Mouse (Mus musculus) adrenal gland, postnatal 10 days (tissue): ENCODE data around the gene Tpi1. TPM values are rescaled to one million over a fixed set of nuclear protein-coding genes. Genes with fewer than 3 reads are reported as not detected.
A peak's percentile ranks its signal among the peaks of the same experiment; 100 is the strongest.

Source experiments
- DNase-seq: peaks from one replicate; pipeline ENCODE4 v3.0.0; 2021; ENCODE audit warnings: mixed read lengths
- long read RNA-seq, 2 experiments: library from polyadenylated mRNA; stranded (forward); transcript quantifications; one replicate each; pipeline ENCODE4 v2.0.0; 2021
- total RNA-seq, 2 experiments: library from RNA; stranded (reverse); gene quantifications; 2 replicates each; pipeline ENCODE4 v1.2.3; 2021

Gene Tpi1
- 100 to 1,000 TPM; 504 to 601 TPM for total RNA-seq
- long read RNA-seq, experiment 1, transcript Tpi1-205 (7 exons, 1,607 nt) = major isoform, 847 of 902 reads
- long read RNA-seq, experiment 1, partial matches to known transcripts = 8 of 902 reads
- long read RNA-seq, experiment 1, other reads (novel, unspliced or antisense) = 39 of 902 reads
- long read RNA-seq, experiment 2, transcript Tpi1-203 (6 exons, 802 nt) = minor isoform, 5 of 468 reads
- long read RNA-seq, experiment 2, transcript Tpi1-205 (7 exons, 1,607 nt) = major isoform, 428 of 468 reads
- long read RNA-seq, experiment 2, partial matches to known transcripts = 10 of 468 reads
- long read RNA-seq, experiment 2, other reads (novel, unspliced or antisense) = 23 of 468 reads

- peak; percentile 95 for DNase-seq
Measured at GRCm38 (mm10) chr6:124813933-124814332, at the start of gene Tpi1. Gene Tpi1 (minus strand): TSS chr6:124814296.

DNA sequence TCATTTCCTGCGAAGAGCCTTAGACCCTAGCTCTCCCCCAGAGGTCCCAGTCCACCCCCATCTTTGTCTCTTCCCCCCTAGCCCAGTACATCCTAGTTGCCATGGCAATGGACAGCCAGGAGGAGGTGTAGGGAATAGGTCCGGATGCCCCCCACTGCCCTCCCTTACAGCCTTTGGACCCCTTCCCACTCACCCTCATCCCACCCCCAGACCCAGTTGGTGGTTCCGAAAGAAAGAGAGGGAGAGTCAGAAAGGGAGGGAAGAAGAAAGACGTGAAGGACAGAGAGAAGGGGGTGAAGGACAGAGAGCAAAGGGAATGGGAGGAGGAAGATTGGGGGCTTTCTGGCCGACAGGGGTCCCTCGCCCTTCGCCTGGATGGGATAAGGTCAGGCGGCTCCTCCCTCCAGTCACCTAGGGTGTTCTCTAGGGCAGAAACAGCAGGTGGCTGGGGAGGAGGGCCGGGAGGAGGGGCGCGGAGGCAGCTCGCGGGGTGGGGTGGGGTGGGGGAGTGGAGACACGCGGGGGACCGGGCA lies 49.1 kb upstream of the Tpi1 start:
- DNase-seq = no peak

DNA sequence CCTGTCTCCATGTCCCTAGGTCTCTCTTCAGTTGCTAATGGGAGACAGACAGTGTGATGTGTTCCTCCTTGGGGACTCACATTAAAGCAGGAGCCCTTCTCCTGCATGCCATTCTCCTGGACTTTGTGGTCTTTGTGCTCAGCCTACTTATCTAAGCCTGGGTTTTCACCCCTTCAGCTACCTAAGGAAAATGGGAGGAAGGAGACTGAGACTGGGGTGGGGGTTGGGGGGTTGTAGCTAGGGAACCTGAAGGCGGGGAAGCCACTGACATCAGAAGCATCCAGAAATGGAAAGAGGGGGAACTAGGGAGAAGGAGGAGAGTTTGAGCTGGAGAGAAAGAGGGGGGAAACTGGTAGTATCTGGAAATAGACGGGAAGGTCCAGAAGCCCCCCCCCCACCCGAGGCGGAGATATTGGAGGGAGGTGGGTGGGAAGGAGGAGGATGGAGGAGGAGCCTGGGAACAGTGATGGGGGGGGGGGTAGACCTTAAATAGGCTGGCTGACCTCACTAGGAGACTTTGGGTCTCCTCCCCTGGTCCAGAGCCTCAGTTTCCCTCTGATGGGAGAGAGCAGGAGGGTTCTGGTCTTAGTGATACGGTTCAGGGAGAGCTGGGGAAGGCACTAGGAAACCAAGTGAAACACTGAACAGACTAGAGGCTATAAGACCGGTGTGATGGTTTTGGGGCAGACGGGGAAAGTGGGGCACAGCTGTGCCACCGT lies 48.5 kb upstream of the Tpi1 start:
- no peak for DNase-seq

- no peak for DNase-seq
Measured at GRCm38 (mm10) chr6:124861802-124862201, 47.7 kb upstream of the Tpi1 start.

DNA sequence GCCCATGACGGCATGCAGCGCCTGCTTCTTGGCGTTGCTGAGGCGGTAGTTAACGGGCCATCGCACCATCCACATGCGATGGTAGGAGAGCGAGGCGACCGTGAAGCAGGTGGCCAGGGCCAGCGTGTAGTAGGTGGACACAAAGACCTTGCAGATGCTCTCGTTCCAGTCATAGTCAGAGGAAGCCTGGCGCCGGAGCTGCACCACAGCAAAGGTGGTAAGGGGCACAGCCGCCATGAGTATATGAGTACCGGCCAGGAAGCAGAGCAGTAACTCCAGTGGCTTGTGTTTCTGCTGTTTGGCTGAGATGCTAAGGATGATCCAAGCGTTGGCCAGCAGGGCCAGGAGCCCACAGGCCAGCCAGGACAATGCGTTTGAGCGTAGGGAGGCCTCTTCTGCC lies 47.2 kb upstream of the Tpi1 start:
- no peak for DNase-seq

GRCm38 (mm10) chr6:124860511-124860910 lies 46.4 kb upstream of the Tpi1 start:
- DNase-seq = no peak

- DNase-seq = peak; percentile 95
Measured at GRCm38 (mm10) chr6:124859725-124860124, 45.6 kb upstream of the Tpi1 start.

DNA sequence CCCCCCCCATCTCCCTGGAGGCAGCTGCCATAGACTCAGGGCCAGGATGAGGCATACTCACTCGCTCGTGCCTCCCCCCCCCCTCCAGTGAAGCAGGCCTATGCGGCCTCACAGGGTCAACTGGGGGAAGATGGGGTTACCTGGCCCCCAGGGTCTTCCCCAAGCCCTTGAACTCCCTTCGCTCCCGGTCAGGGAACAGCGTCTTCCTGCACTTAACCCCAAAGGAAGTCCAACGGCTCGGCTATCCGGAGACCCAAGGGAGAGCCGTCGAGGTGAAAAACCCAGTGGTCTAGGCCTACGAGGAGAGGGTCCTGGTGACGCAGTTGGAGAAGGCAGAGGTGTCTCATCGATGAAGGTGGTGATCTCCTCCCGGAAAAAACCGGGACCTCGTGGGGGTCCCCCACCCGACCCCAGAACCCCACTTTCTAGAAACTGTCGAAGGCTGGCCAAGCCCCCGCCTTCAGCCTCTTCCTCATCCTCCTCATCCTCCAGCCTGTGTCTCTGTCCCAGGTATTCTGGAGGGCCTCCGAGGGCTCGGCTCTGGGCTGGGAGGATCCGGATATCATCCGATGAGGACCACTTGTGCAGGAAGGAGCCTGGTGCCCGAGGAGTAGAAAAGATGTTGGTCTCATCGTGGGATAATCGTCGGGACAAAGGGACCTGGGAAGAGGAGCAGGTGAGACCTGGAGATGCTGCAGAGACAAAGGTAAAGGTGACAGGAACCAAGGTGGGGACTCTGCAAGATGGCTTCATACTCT lies 44.6 kb upstream of the Tpi1 start:
- no peak for DNase-seq

- no peak for DNase-seq
Measured at GRCm38 (mm10) chr6:124857840-124858530, 43.9 kb upstream of the Tpi1 start.

GRCm38 (mm10) chr6:124856916-124857839 lies 43.1 kb upstream of the Tpi1 start, which contains the start of gene P3h3:
Gene P3h3 (minus strand): TSS chr6:124857752.
- peak; percentile 87 for DNase-seq

GRCm38 (mm10) chr6:124856321-124856720 lies 42.2 kb upstream of the Tpi1 start:
- no peak for DNase-seq

DNA sequence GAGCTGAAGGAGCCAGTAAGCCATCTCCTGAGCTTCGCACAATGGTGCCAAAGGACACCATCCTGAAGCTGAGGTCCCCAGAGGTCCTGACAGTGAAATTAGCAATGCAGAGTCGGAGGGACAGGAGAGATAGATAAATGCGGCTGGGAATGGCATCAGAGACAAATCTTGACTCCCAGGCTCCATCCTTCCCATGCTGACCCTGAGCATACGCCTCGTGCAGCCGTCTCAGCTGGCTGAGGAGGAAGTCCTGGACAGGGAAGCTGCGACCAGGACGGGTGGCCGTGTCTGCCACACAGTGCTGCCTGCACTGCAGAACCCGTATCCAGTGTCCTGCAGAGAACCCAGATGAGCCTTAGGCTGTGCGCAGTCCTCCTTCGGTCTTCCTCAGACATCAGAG lies 40.6 kb upstream of the Tpi1 start:
- DNase-seq = no peak

GRCm38 (mm10) chr6:124850535-124850934 lies 36.4 kb upstream of the Tpi1 start:
- DNase-seq = no peak

- peak; percentile 95 for DNase-seq
Measured at GRCm38 (mm10) chr6:124847305-124847704, 33.2 kb upstream of the Tpi1 start.

- DNase-seq = no peak
Measured at GRCm38 (mm10) chr6:124840241-124841167, 26.4 kb upstream of the Tpi1 start, which contains the start of gene Gnb3. Gene Gnb3 (minus strand): TSS chr6:124840275.

DNA sequence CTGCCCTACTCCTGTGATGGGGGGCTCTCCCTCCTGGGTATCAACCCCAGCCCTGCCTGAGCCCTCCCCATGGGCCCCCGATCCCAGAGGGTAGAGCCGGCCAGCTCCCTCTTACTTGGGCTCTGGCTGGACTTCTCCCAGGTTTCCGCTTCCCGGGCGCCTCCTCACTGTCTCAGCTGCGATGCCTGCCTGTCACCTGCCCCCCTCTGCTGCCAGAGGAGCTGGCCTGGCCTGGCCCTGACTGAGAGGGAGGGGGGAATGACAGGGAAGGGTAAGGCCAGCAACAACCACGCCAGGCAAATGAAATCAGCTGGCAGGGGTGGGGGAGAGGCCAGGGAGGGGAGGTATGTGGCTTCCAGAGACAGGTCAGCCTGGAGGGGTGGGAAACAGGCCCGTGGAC lies 25.7 kb upstream of the Tpi1 start:
- peak; percentile 48 for DNase-seq

GRCm38 (mm10) chr6:124836411-124836810 lies 22.3 kb upstream of the Tpi1 start:
- DNase-seq = no peak

DNA sequence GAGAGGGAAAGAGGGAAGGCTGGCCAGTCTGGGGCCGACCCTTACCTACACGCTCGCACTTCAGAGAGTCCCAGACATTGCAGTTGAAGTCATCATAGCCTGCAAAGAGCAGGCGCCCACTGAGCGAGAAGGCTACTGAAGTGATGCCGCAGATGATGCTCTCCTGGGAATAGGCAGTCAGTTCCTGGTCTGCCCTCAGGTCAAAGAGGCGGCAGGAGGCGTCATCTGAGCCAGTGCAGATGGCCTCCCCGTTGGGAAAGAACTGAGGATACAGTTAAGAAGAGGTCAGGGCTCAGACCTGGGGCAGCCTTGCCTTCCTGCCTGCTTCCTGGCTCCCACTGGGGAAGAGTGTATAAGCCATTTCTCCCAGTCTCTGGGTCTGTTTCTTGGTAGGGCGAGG lies 21.4 kb upstream of the Tpi1 start:
- DNase-seq = no peak

- no peak for DNase-seq
Measured at GRCm38 (mm10) chr6:124834512-124835081, 20.5 kb upstream of the Tpi1 start.
